Mouse (Mus musculus): Measurements from ENCODE around the gene Col4a5.

DNA sequence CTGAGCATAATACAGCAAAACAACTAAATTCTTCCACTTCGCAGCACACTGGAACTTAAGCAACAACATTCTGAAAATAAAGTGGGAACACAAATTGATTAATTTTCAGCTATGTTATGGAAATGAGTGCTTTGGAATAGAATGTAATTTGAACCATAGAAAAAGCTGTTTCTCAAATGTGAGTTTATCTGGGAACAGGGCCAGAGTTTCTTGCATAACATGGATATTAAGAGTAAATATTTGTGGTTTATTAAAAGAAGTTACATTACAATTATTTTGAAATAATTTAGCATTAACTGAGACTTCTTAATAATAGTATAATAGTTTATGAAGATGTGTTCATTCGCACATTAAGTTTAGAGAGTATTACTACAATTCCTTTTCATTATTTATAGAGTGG, 72.3 kb downstream of the Col4a5 start:
- TF ChIP-seq POLR2A (IDR thresholded peaks at IDR 0.05; ENCODE audit: control insufficient read depth, extremely low read depth, insufficient read depth, low read length, poor library complexity) (no peak), CTCF (IDR thresholded peaks at IDR 0.05; ENCODE audit: borderline replicate concordance, control insufficient read depth, extremely low read depth, insufficient read depth, low read length, poor library complexity) (no peak)

All from thymus, adult 2 months (tissue).